Mouse (Mus musculus) cortical plate, adult 2 months (tissue): Measurements from ENCODE around the gene Pde1b.

Experiments used
- CTCF ChIP-seq: fragments of 200-500 bp; IDR thresholded peaks from 2 replicates; pipeline ENCODE4 v1.5.1; 2011; ENCODE audit warnings: mild to moderate bottlenecking, control low read depth, low read length; ENCODE audit not compliant: insufficient read depth; ENCODE audit errors: extremely low read depth
- POLR2A ChIP-seq: fragments of 200-500 bp; IDR thresholded peaks from 2 replicates; pipeline ENCODE4 v1.6.1; 2011; ENCODE audit warnings: mild to moderate bottlenecking, low read length, control low read depth; ENCODE audit not compliant: insufficient read depth; ENCODE audit errors: extremely low read depth

GRCm38 (mm10) chr15:103471488-103472194 is 31.2 kb upstream of the Pde1b start:
- no peak for TF ChIP-seq CTCF
- TF ChIP-seq POLR2A, result no peak
